Mouse (Mus musculus) lung, adult 2 months (tissue): ENCODE data around the gene Nmrk1.

Experiments
- CTCF ChIP-seq: fragments of 200-500 bp; IDR thresholded peaks from 2 replicates; pipeline ENCODE4 v1.5.1; 2011; ENCODE audit warnings: mild to moderate bottlenecking, low read length, control low read depth; ENCODE audit not compliant: insufficient read depth
- POLR2A ChIP-seq: fragments of 200-500 bp; IDR thresholded peaks from 2 replicates; pipeline ENCODE4 v1.6.1; 2011; ENCODE audit warnings: low read depth, mild to moderate bottlenecking, control low read depth, low read length, borderline replicate concordance; ENCODE audit errors: extremely low read depth

GRCm38 (mm10) chr19:18584621-18585020 is 47.1 kb upstream of the Nmrk1 start:
- TF ChIP-seq CTCF: no peak
- no peak for TF ChIP-seq POLR2A
